Mouse (Mus musculus) myocyte (in vitro differentiated cells): ENCODE measurements at regions not wholly inside any gene's neighbourhood (a gene's known extent, or its start where the extent isn't known, plus 50 kb on each side); places are given as distances from the start of the nearest gene placed in this dataset.

Experiments
- H3K27me3 ChIP-seq: one replicate; pipeline ENCODE4 v1.6.1; 2011; ENCODE audit not compliant: control insufficient read depth, insufficient read depth, insufficient read length
- H3K36me3 ChIP-seq: one replicate; pipeline ENCODE4 v1.6.1; 2011; ENCODE audit not compliant: control insufficient read depth, insufficient read depth
- H3K4me2 ChIP-seq: one replicate; pipeline ENCODE4 v1.6.1; 2011; ENCODE audit warnings: low read depth, control low read depth
- H3K4me3 ChIP-seq: one replicate; pipeline ENCODE4 v1.5.1; 2011; ENCODE audit warnings: mild to moderate bottlenecking, control low read depth, moderate library complexity
- H3K79me2 ChIP-seq: one replicate; pipeline ENCODE4 v1.6.1; 2011; ENCODE audit not compliant: control insufficient read depth, insufficient read depth
- H3ac ChIP-seq: one replicate; pipeline ENCODE4 v1.6.1; 2011; ENCODE audit not compliant: control insufficient read depth, insufficient read length
- CEBPB ChIP-seq: IDR thresholded peaks from 2 replicates; pipeline ENCODE4 v1.6.1; 2011; ENCODE audit warnings: mild to moderate bottlenecking, moderate library complexity; ENCODE audit not compliant: poor library complexity, insufficient read depth, severe bottlenecking
- E2F4 ChIP-seq: IDR thresholded peaks from one replicate; pipeline ENCODE4 v1.6.1; 2011; ENCODE audit warnings: mild to moderate bottlenecking, control low read depth, moderate library complexity; ENCODE audit not compliant: insufficient read depth
- MAX ChIP-seq: IDR thresholded peaks from one replicate; pipeline ENCODE4 v1.6.1; 2011; ENCODE audit warnings: low read depth, mild to moderate bottlenecking, control low read depth
- MYOD1 ChIP-seq, 3 experiments: IDR thresholded peaks; one replicate each; pipeline ENCODE4 v1.6.1; 2011; ENCODE audit warnings: control low read depth in 2 of 3, low read depth in 2 of 3, mild to moderate bottlenecking in 2 of 3, moderate library complexity in 1 of 3; ENCODE audit not compliant: insufficient read length in 2 of 3, control insufficient read depth in 1 of 3
- MYOG ChIP-seq, 3 experiments: IDR thresholded peaks; one replicate each; pipeline ENCODE4 v1.6.1; 2011; ENCODE audit warnings: control low read depth in 2 of 3, low read depth in 2 of 3, mild to moderate bottlenecking in 2 of 3; ENCODE audit not compliant: insufficient read length in 2 of 3, control insufficient read depth in 1 of 3, insufficient read depth in 1 of 3
- POLR2A ChIP-seq: IDR thresholded peaks from one replicate; pipeline ENCODE4 v1.6.1; 2011; ENCODE audit warnings: low read depth, mild to moderate bottlenecking, control low read depth, moderate library complexity; ENCODE audit not compliant: insufficient read length
- POLR2AphosphoS2 ChIP-seq: IDR thresholded peaks from one replicate; pipeline ENCODE4 v1.6.1; 2011; ENCODE audit warnings: low read depth, control low read depth; ENCODE audit not compliant: insufficient read length
- REST ChIP-seq: IDR thresholded peaks from one replicate; pipeline ENCODE4 v1.6.1; 2011; ENCODE audit warnings: mild to moderate bottlenecking, control low read depth, moderate library complexity; ENCODE audit not compliant: insufficient read depth, insufficient read length
- SRF ChIP-seq: IDR thresholded peaks from one replicate; pipeline ENCODE4 v1.6.1; 2011; ENCODE audit warnings: low read depth; ENCODE audit not compliant: control insufficient read depth, insufficient read length
- TCF12 ChIP-seq: IDR thresholded peaks from one replicate; pipeline ENCODE4 v1.6.1; 2011; ENCODE audit warnings: mild to moderate bottlenecking, control low read depth; ENCODE audit not compliant: poor library complexity, insufficient read depth, severe bottlenecking
- TCF3 ChIP-seq: IDR thresholded peaks from one replicate; pipeline ENCODE4 v1.6.1; 2011; ENCODE audit warnings: low read depth, control low read depth; ENCODE audit not compliant: insufficient read length
- USF1 ChIP-seq: IDR thresholded peaks from one replicate; pipeline ENCODE4 v1.6.1; 2011; ENCODE audit warnings: low read depth, mild to moderate bottlenecking, control low read depth, moderate library complexity

- H3ac ChIP-seq = no peak overlapping the region
- H3K4me3 ChIP-seq = no peak overlapping the region
- H3K4me2 ChIP-seq = no peak overlapping the region
- H3K27me3 ChIP-seq = no peaks in the 10 kb centered on the region
- H3K36me3 ChIP-seq = no peaks in the 10 kb centered on the region
- TF ChIP-seq MYOG (IDR thresholded peaks at IDR 0.05; ENCODE audit: control insufficient read depth in 1 of 3, insufficient read depth in 1 of 3, insufficient read length in 2 of 3, low read depth in 2 of 3) (no peak), USF1 (no peak), POLR2AphosphoS2 (no peak), MAX (no peak), POLR2A (no peak), REST (no peak), TCF3 (no peak), SRF (no peak)
- no peaks in the 10 kb centered on the region for H3K79me2 ChIP-seq
Observed at GRCm38 (mm10) chr16:80587278-80587677, 613.2 kb upstream of the Ncam2 start.

- Histone ChIP-seq H3K4me2 (no peak overlapping the region), H3ac (no peak overlapping the region), H3K4me3 (no peak overlapping the region), H3K36me3 (no peaks in the 10 kb centered on the region), H3K27me3 (no peaks in the 10 kb centered on the region), H3K79me2 (no peaks in the 10 kb centered on the region)
- TF ChIP-seq POLR2AphosphoS2 (no peak), MYOG (IDR thresholded peaks at IDR 0.05; ENCODE audit: control insufficient read depth in 1 of 3, insufficient read depth in 1 of 3, insufficient read length in 2 of 3, low read depth in 2 of 3) (no peak), SRF (no peak), MYOD1 (IDR thresholded peaks at IDR 0.05; ENCODE audit: control insufficient read depth in 1 of 3, insufficient read length in 2 of 3, low read depth in 2 of 3) (no peak), E2F4 (no peak), CEBPB (no peak), REST (no peak), POLR2A (no peak), USF1 (no peak), MAX (no peak), TCF12 (no peak), TCF3 (no peak)
Observed at GRCm38 (mm10) chr16:80603943-80604342, 596.6 kb upstream of the Ncam2 start.
